Mouse (Mus musculus): ENCODE results near the gene Gm37240.

GRCm38 (mm10) chr3:84594894-84595676 lies 1292.2 kb downstream of the Gm37240 start:
- TF ChIP-seq CTCF (IDR thresholded peaks at IDR 0.05; ENCODE audit: low read depth, low read length) (no peak), EP300 (IDR thresholded peaks at IDR 0.05; ENCODE audit: insufficient read depth, low read depth, low read length) (no peak), POLR2A (IDR thresholded peaks at IDR 0.05; ENCODE audit: insufficient read depth, low read length) (no peak)

Measured in ES-Bruce4 (cell line).